Mouse (Mus musculus): ENCODE measurements around the gene Aldh3a1.

The Aldh3a1 gene

DNA sequence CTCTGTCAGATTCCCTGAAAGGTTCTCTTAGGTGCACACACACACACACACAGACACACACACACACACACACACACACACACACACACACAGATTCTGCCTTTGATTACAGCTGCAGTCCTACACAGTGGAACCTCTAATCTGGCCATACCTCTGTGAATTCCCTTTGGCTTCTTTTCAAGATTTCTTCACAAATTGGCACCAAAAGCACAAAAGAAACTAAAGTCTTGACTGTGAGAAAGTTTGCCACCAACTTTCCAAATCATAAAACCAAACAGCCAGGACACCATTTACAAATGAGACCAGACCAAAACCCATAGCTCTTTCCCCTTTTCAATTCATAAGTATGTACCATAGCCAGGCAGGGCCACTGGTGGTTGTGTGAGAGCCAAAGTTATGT lies 9.4 kb upstream of the Aldh3a1 start:
- DNase-seq, result no peak

DNA sequence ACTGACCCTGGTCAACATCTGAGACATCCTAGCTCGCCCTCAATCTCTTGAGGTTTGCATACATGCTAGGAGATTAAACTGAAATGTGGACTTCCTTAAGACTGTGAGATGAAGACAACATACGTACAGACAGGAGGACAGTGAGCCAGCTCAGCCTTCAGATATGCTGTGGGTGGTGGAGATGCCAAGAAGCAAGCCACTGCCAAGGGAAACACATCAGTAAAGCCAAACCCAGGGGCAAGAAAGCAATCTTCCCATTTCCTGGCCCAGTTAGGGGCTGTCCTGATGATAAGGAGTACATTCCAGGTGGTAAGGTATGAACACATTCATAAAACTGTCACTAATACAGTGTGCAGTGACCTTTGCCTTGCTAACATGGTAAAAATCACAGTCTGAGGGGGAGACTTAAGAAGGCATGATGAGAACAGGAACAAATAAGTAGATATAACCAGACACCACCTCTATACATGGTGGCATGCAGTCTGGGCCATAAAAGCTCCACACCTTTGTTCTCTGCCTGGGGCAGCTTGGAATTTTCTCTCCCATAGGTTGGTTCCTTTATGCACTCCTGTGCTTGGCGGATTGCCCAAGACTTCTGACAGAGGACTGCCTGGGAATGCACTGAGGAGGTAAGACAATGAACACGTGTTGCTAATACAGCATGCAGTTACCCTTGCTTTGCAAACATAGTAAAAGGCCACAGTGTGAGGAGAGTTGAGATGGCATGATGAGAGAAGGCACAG lies 7.5 kb upstream of the Aldh3a1 start:
- peak; percentile 28 for DNase-seq

DNA sequence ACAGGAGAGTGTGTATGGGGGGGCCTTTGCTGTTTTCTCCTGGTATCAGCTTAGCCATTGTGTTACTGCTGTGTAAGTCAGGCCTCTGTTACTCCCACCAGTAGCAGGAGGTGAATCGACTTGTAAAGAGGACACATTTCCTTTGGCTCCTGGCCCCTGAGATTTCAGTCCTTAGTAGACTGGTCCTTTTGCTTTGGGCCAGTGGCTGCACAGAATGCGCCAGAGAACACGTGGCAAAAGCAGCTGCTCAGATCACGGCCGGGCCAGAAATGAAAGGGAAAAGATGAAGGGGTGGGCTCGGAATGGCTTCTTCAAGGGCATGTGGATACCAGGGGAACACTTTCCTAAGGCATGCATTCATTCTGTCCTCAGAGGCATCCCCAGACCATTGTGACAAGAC lies 5.2 kb upstream of the Aldh3a1 start:
- DNase-seq, result no peak

DNA sequence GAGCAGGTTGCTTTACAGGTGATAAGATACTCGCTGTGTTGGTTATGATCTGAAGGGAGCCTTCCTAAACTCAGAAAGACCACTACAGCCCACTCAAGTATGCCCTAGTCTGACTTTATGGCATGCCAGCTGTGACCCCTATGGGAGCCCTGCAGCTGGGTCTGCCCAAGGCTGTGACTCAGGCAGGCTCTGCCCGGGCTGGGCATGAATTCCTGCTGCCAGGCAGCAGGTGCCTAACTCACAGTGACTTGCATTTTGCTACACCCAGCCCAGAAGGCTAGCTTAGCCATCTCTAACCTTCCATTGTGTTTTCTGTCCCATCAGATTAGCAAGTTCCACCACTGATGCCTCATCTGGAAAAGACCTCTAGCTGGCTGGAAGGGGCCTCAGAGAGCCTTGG lies 4.5 kb upstream of the Aldh3a1 start:
- no peak for DNase-seq

DNA sequence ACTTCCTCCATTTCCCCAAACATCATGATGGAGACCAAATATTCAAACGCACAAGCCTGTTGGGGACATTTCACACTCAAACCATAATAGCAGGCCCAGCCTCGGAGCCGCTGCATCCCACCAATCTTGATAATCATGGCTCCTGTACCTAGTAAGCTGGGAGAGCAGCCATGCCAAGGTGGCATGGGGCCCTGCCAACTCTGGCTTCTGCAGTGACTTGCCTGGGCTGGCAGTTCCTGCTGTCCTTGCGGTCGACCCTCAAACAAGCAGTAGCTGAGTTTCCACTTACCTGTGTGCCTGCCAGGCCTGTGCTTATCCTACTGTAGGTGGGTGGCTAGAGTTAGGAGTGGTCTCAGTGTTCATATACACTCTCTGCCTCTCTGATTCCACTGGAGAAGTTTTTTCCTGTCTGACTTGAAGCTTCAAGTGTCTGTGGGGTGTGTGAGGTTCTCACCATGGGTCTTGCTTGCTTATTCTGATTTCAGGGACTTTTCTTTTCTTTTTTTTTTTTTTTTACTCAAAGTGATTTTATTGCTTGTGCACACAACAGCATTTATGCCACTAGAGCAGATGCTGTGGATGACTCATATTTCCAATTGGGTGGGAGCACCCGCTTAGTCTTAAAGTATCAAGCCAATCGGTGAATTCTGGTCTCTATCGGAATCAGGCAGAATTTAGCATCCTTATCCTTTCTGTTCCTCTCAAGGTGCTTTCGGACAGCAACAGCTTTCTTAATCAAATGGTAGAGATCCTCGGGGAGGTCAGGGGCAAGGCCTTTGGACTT lies 2.0 kb upstream of the Aldh3a1 start:
- no peak for DNase-seq

DNA sequence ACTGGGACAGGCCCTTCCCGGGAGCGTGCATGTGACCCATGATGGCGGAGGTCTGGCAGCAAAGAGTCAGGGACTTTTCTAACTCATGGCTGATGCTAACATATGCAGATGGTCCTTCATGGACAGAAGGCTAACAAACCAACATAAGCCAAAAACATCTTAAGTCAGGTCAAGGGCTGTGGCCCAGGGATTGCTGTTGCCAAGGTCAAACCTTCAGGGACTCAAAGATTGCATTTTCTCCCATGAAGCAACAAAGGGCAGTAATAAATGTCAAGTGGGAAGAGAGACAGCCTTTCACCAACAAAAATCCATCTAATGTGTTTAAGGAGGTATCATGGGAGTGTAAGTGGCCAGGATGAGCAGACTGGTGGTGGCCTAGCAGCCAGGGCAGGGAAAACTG lies 1.2 kb upstream of the Aldh3a1 start:
- DNase-seq, result peak; percentile 67

DNA sequence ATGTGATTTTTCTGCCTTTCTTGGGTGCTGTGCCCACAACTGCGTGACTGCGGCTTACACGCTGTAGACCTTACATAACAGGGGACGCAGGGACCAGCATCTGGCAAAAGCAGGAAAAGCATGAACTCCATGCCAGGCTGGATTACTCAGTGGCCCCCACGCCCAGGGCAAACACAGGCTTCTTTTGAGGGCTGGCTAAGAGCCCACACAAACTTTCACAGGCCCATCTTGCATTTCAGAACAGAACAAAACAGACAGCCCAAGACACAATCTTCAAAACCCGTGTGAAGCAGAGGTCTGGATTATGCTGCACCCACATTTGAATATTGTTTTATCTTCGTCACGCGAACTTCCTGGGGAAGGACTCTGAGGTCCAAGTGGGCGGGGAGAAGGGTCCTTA lies 979 bp downstream of the Aldh3a1 start:
- DNase-seq, result no peak

DNA sequence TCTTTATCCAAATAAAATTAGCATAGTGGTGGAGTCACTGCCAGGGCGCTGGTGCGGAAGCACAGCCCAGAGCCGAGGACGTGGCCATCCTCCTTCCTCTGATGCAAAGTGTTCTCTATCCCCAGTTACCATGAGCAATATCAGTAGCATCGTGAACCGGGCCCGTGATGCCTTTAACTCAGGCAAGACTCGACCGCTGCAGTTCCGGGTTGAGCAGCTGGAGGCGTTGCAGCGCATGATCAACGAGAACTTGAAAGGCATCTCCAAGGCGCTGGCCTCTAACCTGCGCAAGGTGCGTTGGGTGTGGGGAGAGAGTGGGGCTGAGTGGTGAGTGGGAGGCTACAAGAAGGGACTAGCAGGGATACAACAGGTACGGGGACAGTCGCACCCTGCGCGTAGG lies 4.8 kb downstream of the Aldh3a1 start:
- DNase-seq, result no peak

DNA sequence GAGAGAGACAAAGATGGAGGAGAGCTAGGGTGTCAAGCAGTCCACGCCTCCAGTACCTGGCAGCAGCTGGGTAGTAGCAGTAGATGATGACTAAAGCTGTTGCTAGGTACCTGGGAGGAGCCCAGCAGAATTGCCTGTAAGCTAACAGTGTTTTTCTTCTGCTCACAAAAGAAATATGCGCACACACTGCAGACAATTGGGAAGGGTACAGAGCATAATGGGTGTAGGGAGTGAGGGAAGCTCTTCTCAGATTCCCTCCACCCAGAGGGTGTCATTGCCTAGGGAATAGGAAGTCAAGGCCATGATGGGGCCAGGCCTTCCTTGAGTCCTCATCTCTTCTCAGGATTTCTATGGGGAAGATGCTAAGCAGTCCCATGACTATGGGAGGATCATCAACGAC lies 8.6 kb downstream of the Aldh3a1 start:
- no peak for DNase-seq

DNA sequence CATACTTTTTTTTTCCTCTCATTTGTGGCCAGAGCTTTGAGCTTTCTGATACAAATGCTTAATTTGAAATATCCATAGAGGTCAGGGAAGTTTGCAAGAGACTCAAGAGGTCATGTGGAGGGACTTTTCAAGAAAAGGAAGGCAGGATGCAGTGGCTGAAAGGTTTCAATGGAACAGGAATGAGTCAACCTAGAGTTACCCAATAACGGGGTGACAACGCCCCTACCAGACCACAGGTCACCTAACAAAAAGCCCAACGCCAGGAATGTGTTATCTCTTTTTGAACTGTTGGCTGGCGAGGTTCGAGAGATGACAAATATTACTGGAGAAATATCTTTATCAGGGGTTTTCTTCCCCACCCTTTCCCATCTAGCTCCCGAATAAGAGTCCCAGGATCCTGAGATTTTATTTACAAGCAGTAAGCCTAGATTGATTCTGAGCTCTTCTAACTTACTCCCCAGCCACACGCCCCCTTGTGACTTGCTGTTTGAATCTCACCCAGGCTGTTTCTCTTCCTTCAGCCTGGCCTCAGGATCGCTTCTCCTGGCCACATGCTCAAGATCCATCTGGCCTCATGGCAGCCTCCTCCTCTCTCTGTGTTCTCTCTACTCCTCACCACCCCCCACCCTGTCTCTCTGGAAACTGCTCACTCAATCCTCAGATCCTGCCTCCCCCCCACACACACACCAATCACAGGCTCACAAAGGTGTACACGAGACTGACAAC lies 13.0 kb downstream of the Aldh3a1 start:
- no peak for DNase-seq

DNA sequence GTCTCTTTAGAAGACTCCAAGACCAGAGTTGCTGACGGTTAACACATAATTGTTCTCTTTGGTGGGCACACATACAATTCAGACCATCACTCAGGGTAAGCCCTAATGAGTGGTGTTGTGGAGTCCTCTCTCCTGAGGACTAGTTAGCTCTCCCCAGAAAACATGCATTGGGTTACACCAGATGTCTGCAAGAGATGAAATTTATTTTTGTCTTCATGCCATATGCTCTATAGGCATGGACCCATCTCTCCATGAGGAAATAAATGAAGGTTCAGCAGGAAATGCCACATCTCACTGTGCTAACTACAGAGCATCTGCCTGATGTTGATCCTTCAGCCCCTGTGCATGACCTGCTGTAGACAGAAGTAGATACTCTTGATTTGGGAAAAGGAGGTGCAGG lies 14.7 kb downstream of the Aldh3a1 start:
- DNase-seq, result no peak

DNA sequence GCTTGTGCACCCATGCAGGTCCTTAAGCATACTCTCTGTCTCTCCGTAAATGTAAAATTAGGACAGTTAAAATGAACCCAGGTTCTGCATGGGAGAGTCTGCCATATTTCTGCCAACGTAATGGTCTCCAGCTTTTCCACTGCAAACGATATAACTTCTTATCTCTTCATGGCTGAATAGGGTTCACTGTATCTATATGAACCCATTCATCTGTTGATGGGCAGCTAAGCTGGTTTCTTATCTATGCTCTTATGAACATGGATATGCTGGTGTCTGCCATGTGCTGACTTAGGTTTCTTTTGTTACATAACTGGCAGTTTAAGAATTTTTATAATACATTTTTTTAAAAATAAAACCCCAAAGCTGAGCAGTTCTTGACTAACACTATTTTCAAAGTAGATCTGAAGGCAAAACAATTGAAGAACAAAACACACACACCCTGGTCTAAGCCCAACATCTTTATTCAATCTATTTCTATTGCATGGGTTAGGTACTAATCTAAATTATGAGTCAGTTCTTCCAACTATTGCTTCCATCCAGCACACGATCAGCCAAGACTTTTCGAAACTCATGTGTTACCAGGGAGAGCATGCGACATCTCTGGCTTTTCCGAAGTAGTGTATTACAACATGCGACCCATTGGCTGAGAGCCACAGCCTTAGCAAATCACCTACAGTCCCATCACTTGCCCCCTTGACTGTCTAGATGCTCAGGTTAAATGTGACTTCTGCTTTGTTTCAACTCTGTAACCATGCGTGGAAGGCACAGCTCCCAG lies 15.8 kb downstream of the Aldh3a1 start:
- no peak for DNase-seq

DNA sequence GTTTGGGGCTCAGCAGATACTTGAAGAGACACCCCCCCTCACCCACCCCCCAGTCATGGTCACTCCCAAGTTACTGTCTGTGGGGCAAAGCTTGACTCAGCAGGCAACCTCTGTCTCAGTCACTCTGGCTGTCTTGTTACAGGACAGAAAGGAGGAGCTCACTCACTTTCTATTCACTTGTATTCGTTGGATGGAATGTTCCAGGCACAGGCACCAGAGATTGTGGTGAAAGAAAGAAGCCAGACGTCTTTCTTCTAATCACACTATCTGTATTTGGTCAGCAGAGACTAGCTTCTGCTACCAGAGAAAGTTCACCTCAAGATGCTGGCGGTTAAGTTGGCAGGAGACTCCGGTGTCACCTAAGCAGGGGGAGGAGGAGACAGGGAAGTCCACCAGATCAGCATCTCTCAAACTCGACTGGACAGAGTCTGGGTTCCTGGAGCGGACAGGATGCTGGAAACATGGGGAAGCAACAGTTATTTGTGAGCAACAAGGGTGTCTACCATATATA lies 17.0 kb downstream of the Aldh3a1 start:
- DNase-seq, result no peak

DNA sequence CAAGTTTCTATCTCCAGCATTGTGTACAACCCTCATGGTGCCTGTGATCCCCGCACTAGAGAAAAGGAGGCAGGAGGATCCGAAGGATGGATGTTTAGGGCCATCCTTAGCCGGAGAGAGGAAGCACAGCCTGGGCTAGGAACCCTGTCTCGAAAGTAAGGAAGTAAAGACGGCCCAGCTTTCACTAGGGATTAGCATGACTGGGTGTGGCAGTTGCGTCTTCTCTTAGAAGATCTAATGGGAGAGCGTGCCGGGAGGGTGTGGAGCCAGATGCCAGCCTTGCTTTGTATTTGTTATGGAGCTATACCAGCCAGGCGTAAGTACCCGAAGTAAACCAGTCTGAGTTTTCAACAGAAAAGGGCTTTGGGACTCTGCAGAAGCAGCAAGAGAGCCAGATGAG lies 17.6 kb downstream of the Aldh3a1 start:
- DNase-seq, result no peak

DNA sequence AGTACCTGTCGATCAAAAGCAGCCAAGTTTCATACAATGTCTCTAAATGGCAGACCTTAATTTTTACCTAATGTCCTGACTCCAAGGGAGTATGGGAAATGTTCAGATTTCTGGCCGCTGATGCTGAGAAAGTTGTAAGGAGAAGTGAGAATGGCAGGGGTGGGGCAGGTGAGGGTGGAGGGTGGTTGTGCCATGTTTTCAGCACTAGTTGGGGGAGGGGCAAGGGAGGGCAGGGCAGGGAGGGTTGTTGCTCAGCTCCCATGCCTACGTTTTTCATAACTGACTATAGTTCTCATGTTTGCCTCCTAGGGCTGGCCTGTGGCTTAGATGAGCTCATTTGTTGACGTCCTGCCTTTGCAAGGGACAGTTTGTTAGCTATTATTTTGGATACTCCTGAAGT lies 18.2 kb downstream of the Aldh3a1 start:
- DNase-seq, result no peak

DNA sequence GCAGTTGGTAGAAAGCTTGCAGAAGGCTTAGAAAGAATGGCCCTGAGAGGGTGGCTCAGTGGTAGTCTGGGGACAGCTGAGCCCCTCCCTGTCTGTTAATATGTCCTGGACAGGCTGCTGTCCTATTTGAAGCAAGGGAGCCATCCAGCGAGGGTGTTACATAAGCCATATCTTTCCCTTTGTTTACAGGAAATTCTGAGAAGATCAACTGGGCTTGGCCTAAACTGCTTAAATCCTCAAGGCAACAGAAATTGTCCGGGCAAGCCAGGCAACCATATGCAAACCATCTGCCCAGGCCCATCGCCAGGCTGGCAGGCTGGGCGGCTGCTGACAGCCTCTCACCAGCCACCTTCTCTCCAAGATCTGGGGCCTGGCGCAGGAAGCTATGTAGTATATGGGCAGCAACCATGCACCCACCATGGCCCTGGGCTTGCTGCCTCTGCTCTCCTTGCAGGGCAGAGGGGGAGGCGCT lies 18.6 kb downstream of the Aldh3a1 start:
- DNase-seq, result no peak

DNA sequence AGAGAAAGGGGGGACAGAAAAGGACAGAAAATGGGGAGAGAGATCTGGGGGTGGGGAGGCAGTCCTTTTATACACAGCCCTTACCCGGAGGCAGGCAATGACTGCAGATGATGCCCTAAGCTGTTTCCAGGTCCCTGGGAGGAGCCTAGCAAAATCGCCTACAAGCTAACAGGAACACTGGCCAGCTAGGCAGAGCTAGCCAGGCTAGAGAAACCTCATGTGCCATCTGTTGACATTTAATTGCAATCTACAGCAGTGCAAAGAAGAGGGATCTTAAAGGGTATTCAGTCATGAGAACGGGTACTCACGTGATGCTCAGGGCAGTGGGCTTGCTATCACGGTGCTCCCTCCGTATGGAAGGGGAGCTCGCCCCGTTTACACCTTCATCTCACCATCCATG lies 20.5 kb downstream of the Aldh3a1 start:
- DNase-seq, result no peak

DNA sequence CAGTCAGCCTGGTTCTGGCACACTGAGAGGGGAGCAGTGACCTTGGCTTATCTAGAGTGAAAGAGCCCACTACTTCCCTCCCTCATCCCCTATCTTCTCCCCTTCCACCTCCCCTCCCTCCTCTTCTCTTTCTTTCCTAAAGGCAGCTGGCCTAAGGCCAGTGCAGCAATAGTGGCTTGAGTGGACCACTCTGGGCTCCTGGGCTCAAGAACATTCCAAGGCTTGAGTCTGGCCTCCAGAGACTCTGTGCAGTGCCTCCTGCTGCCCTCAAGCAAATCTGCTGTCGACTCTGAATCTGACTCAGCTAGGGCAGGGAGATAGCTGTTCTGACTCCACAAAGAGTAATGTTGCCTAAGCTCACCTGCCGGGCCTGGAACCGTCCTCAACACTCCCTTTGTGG lies 21.1 kb downstream of the Aldh3a1 start:
- DNase-seq, result no peak

DNA sequence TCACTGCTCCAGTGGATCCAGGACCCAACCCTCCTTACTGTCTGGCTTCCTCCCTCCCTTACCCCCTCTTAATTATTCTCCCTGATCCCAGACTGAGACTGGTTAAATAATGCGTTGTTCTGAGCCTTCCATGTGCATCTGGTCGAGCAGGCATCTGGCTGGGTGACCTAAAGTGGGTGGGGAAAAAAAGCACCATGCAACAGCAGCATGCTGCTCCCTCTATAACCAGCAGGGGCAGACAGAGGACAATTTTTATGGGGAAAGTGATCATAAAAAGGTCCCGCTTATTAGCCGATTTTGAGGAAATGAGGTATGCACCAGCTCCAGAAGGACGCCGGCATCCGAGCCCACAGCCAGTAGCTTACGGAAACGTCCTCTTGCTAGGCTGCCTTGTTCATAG lies 24.0 kb downstream of the Aldh3a1 start:
- peak; percentile 74 for DNase-seq

DNA sequence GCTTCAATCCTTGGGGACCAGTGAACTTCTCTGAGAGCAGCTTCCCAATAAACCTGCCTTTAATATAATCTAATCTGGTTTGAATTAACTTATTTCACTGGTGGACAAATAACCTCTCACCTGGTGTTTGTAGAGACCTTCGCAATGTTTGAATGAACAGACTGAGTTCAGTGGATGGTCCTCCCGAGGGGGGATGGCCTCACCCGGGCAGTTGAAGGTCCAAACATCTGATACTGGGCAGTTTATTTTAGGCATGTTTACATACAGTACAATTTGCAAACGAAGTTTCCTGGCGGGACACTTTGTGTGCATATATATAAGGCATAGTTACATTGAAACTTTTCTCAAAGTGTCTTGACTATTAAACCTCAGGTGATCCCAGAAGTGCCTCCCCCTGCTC lies 26.8 kb downstream of the Aldh3a1 start:
- DNase-seq, result no peak

DNA sequence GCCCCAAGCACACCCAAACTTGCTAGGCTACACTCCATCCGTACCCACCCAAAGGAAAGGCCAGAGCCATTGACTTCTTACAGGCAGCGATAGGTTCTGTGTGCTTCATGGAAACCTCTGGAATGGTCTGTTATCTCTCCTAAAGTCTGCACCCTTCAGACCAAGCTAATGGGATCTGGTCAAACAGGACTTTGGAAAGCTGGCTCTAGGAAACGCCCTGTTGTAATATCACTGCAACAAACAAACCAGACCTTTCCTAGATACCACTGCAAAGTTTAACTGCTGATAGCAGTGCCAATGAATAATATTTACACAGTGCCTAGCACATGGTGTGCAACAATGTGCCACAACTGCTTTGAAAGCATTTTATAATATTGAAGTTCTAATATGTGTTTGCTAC lies 28.7 kb downstream of the Aldh3a1 start:
- DNase-seq, result no peak

DNA sequence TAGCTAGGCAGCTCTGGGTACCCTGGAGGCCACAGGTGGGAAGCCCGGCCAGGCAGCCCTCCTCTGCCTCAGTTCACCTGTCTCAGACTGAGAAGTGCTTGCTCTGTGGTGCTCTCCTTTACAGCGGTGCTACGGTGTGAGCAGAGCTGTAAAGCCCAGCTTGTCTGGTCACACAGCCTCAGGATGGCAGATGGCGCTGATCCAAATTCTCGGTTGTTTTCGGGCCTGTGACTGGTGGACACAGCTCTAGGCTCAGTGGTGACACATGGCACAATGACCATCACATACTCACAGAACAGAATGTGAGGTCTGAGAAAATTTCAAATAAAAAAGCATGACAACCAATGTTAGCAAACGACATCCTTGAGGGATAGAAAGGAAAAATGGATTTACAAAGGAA lies 37.1 kb downstream of the Aldh3a1 start:
- DNase-seq, result no peak

DNA sequence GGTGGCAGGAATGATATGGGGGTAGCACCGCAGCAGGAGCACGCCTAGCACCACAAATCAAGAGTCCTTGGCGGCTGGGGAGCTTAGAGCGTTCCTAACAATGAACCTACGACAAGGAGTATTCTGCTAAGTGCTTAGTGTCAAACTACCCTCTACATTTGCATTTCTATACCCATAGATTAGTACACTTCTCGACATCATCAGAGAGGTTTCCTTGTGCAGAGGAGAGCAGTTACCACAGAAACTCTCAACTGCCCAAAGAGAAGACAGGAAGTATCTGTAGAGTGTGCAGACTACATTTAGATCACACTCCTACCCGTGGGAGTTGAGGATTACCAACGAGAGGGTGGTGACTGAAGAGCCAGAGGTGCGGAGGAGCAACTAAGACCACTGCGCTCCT lies 44.4 kb downstream of the Aldh3a1 start:
- DNase-seq, result no peak

Measured in kidney, postnatal 10 days (tissue).